Mouse (Mus musculus) hindbrain, embryonic 15.5 days (tissue): ENCODE data around the gene Egf. TPM values are rescaled to one million over a fixed set of nuclear protein-coding genes. Genes with fewer than 3 reads are reported as not detected.

Experiments
- ATAC-seq: fragments of 200-750 bp; cut with Nextera tagmentation; 2 replicates; pipeline ENCODE4 v1.8.0; 2017; ENCODE audit warnings: low read depth, moderate number of reproducible peaks, moderate TSS enrichment; ENCODE audit not compliant: low FRiP score
- H3K27ac ChIP-seq: fragments of 300-500 bp; sonication (generic); replicated peaks from 2 replicates; pipeline ENCODE4 v1.5.1; 2015; ENCODE audit warnings: mild to moderate bottlenecking, inconsistent platforms
- H3K27me3 ChIP-seq: fragments of 300-500 bp; sonication (generic); 2 replicates; pipeline ENCODE4 v1.6.1; 2015; ENCODE audit warnings: control low read depth, inconsistent platforms
- H3K36me3 ChIP-seq: fragments of 300-500 bp; sonication (generic); 2 replicates; pipeline ENCODE4 v1.6.1; 2015; ENCODE audit warnings: control low read depth, inconsistent platforms
- H3K4me1 ChIP-seq: fragments of 300-500 bp; sonication (generic); replicated peaks from 2 replicates; pipeline ENCODE4 v1.6.1; 2015; ENCODE audit warnings: control low read depth, inconsistent platforms
- H3K4me2 ChIP-seq: fragments of 300-500 bp; sonication (generic); 2 replicates; pipeline ENCODE4 v1.6.1; 2015; ENCODE audit warnings: moderate library complexity, mild to moderate bottlenecking, inconsistent platforms
- H3K4me3 ChIP-seq: fragments of 300-500 bp; sonication (generic); 2 replicates; pipeline ENCODE4 v1.5.1; 2015; ENCODE audit warnings: mild to moderate bottlenecking, inconsistent platforms
- H3K9ac ChIP-seq: fragments of 300-500 bp; sonication (generic); 2 replicates; pipeline ENCODE4 v1.6.1; 2015; ENCODE audit warnings: inconsistent platforms
- H3K9me3 ChIP-seq: fragments of 300-500 bp; sonication (generic); 2 replicates; pipeline ENCODE4 v1.6.1; 2016; ENCODE audit warnings: control low read depth, inconsistent platforms
- WGBS: fragments of 180-500 bp; shearing (Covaris S2); methylation state at CpG from one replicate; pipeline ENCODE4 v1.1.7; 2015; 5-methylcytosine and 5-hydroxymethylcytosine counted together
- polyA plus RNA-seq: library from polyadenylated mRNA; unstranded; fragments of >200 nt; fragmentation: Nextera tagmentation; extraction: Ambion mirVana; gene quantifications from 2 replicates; pipeline ENCODE4 v1.2.1, GENCODE M21; 2015

The Egf gene
- polyA plus RNA-seq, 1 experiment from 2014 or later = 2.2 TPM

DNA sequence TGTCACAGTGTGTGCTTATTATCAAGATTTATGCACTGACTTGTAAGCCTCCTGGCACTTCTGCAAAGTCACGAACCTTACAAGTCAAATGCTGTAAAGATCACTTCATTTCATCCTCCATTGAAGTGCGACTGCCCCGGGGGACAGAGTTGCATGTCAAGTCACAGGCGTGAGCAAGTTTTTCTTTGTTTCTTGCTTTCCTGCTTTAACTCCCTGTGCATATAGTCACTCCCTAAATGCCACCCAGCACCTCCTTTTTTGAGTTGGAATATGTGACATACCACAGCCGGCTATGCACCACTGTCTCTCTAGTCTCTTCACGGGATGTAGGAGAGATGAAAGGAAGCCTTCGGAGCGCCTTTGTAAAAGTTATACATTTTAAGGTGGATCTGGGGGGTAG is 56.2 kb downstream of the Egf start:
- Histone ChIP-seq H3K9ac (no peak overlapping the region), H3K27me3 (no peaks in the 10 kb centered on the region), H3K9me3 (no peaks in the 10 kb centered on the region), H3K4me3 (no peak overlapping the region), H3K4me1 (no peaks in the 10 kb centered on the region), H3K4me2 (no peak overlapping the region), H3K36me3 (no peaks in the 10 kb centered on the region), H3K27ac (no peak overlapping the region)
- ATAC-seq = no peak
- WGBS = 79% methylated on average over 8 of the region's 8 CpGs

DNA sequence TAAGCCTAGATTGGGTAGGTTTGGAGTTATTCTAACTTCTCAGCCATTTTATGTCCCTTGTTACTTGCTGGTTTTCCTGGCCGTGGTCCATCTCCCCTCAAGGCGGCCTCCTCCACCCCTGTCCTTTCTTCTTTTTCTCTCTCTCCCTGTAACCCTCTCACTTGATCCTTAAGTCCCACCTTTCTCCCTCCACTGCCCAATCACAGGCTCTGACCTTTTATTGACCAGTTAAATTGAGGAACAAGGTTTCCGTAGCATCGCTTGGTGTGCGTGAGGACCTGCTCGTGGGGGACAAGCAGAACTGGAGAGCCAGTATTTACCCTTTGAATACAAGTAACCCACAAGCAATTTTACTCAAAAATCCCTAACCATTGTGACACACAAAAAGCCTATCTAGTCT is 56.8 kb downstream of the Egf start:
- ATAC-seq = no peak
- 83% methylated on average over 6 of the region's 6 CpGs for WGBS
- no peak overlapping the region for H3K27ac ChIP-seq

DNA sequence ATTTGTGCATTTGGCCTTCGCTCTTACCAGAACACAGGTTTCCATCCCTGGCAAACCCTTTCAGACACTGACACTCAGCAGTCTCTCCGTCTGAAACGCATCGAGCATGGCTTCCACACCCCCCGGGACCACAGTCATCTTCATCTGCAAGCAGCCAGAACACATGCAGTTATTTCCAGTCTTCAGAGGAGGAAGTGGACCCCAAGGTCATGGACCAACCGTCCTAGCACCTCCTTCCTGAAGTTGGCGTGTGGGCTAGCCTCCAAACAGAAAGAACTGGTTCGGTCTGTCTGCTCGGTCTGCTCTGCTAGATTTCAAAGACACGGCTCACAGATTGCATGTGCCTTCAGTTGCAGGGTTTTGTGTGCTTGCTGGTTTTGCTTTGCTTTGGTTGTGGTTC is 57.4 kb downstream of the Egf start:
- no peak overlapping the region for H3K4me3 ChIP-seq
- H3K4me2 ChIP-seq = no peak overlapping the region
- H3K36me3 ChIP-seq = no peaks in the 10 kb centered on the region
- no peaks in the 10 kb centered on the region for H3K27me3 ChIP-seq
- H3K9ac ChIP-seq = no peak overlapping the region
- no peaks in the 10 kb centered on the region for H3K9me3 ChIP-seq
- ATAC-seq = no peak
- no peaks in the 10 kb centered on the region for H3K4me1 ChIP-seq
- H3K27ac ChIP-seq = no peak overlapping the region
- WGBS = 87% methylated on average over 10 of the region's 10 CpGs

More for the DNA sequence above, 56.8 kb downstream of the Egf start:
- Histone ChIP-seq H3K4me2 (no peak overlapping the region), H3K36me3 (no peaks in the 10 kb centered on the region), H3K9me3 (no peaks in the 10 kb centered on the region), H3K4me3 (no peak overlapping the region), H3K27me3 (no peaks in the 10 kb centered on the region), H3K9ac (no peak overlapping the region), H3K4me1 (no peaks in the 10 kb centered on the region)

DNA sequence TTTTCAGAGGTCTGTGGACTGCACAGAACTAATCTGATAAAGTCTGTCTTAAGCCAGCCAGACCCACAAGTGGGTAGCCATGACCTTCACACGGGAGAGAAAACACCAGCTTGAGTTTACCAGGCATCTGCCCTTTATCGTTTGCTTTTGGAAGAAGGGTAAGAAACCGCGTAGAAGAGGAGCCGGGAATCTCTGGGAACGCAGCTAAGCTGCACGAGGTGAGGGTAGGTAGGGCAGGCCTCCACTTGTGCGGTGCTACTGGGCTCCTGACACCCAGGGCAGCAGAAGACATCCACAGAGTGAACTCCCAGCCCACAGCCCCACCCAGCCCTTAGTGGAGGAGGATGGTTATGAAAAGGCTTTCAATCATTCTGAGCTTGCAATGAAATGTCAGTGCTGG is 59.2 kb downstream of the Egf start:
- Histone ChIP-seq H3K4me3 (no peak overlapping the region), H3K4me2 (no peak overlapping the region), H3K36me3 (no peaks in the 10 kb centered on the region), H3K9ac (no peak overlapping the region), H3K9me3 (no peaks in the 10 kb centered on the region), H3K4me1 (no peaks in the 10 kb centered on the region), H3K27me3 (no peaks in the 10 kb centered on the region), H3K27ac (no peak overlapping the region)
- 88% methylated on average over 8 of the region's 8 CpGs for WGBS
- ATAC-seq = no peak

DNA sequence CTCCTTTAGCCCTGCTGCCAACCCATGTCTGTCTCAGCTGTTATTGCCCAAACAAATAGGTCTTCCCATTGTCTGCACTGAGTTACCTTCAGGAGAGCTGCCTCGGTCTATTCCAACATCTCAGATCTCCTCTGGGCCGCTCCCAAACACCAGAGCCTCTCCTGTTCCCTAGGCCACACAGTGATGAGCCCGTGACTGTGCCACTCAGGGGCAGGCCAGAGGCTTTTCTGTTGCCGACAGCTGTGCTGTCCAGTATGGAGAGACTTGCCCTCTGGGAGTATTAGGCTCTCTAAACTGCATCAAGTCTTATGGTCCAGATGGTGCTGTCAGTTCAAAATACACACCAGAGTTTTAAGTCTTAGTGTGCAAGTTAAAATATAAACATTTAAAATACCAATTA is 61.5 kb downstream of the Egf start:
- no peak overlapping the region for H3K4me2 ChIP-seq
- H3K27ac ChIP-seq = no peak overlapping the region
- H3K4me3 ChIP-seq = no peak overlapping the region
- no peaks in the 10 kb centered on the region for H3K9me3 ChIP-seq
- H3K27me3 ChIP-seq = no peaks in the 10 kb centered on the region
- no peaks in the 10 kb centered on the region for H3K4me1 ChIP-seq
- WGBS = 55% methylated on average over 4 of the region's 4 CpGs
- ATAC-seq = no peak
- H3K36me3 ChIP-seq = no peaks in the 10 kb centered on the region
- no peak overlapping the region for H3K9ac ChIP-seq

DNA sequence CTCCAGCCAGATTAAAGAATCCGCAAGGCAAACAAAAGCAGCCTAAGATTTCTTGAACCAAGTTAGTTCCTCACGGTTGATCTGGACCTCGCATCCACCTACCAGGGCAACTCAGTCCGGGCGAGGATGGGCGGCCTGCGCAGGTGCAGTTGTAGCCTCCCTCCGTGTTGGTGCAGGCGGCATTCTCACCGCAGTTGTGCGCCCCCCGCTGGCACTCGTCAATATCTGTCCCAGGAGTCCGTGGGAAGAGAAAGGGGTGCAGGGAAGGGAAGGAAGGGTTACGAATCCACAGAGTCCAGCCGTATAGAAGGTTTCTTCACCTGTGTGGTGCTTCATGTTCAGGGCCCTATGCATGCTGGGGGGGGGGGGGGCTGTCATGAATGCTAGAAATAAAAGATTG is 62.3 kb downstream of the Egf start:
- H3K4me3 ChIP-seq = no peak overlapping the region
- no peak for ATAC-seq
- H3K4me2 ChIP-seq = no peak overlapping the region
- WGBS = 57% methylated on average over 16 of the region's 16 CpGs
- no peak overlapping the region for H3K9ac ChIP-seq
- H3K27ac ChIP-seq = no peak overlapping the region
- H3K27me3 ChIP-seq = no peaks in the 10 kb centered on the region
- no peaks in the 10 kb centered on the region for H3K36me3 ChIP-seq
- no peaks in the 10 kb centered on the region for H3K9me3 ChIP-seq
- H3K4me1 ChIP-seq = no peaks in the 10 kb centered on the region

DNA sequence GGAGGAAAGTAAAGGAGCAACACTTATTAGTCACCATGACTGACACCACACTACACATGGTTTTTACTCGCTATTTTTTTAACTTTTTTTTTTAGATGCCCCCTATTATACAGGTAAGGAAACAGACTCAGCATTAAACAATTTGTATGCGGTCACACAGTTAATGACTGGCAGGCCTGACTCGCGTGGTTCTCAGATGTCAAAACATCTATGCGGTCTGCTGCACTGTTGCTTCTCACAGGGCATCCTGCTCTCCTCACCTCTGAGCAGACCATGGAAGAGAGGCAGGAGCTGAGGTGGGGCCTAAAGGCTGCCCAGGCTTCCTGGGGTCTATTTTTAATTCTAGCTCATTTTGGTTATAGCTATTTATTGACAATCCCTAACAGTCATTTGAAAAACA is 67.7 kb downstream of the Egf start:
- H3K4me3 ChIP-seq = no peak overlapping the region
- H3K4me1 ChIP-seq = no peaks in the 10 kb centered on the region
- no peak overlapping the region for H3K27ac ChIP-seq
- H3K9ac ChIP-seq = no peak overlapping the region
- no peak for ATAC-seq
- 68% methylated on average over 5 of the region's 5 CpGs for WGBS
- H3K9me3 ChIP-seq = no peaks in the 10 kb centered on the region
- H3K27me3 ChIP-seq = no peaks in the 10 kb centered on the region
- H3K36me3 ChIP-seq = no peaks in the 10 kb centered on the region
- no peak overlapping the region for H3K4me2 ChIP-seq

DNA sequence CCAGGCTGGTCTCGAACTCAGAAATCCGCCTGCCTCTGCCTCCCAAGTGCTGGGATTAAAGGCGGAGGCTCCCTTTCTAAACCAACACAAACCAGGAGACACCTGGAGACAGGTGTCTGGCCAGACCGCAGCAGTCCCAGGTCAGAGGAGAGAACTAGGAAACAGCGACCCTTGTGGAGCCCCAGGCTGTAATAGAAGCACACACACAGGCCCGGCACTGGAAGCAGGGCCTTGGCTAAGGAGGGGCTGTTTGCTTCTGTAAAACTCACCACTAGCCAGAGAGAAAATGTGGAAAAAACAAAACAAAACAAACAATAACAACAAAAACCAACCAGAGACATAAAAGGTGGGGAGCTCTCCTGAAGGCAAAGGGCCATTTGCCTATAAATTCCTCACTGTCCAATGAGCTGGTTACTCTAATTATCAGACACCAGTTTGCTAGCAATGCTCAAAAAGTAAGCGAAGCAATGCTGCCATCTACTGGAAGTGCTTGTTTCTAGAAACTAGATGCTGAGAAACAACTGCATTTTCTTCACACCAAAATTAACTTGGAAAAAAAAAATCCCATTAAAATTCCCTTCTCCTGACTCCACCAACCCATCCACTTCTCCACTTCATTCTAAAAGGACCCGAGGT is 68.3 kb downstream of the Egf start:
- H3K9ac ChIP-seq = no peak overlapping the region
- no peak overlapping the region for H3K4me2 ChIP-seq
- ATAC-seq = peak; percentile 79
- no peaks in the 10 kb centered on the region for H3K9me3 ChIP-seq
- H3K4me3 ChIP-seq = no peak overlapping the region
- no peaks in the 10 kb centered on the region for H3K36me3 ChIP-seq
- 59% methylated on average over 8 of the region's 8 CpGs for WGBS
- no peaks in the 10 kb centered on the region for H3K4me1 ChIP-seq
- no peaks in the 10 kb centered on the region for H3K27me3 ChIP-seq
- no peak overlapping the region for H3K27ac ChIP-seq

DNA sequence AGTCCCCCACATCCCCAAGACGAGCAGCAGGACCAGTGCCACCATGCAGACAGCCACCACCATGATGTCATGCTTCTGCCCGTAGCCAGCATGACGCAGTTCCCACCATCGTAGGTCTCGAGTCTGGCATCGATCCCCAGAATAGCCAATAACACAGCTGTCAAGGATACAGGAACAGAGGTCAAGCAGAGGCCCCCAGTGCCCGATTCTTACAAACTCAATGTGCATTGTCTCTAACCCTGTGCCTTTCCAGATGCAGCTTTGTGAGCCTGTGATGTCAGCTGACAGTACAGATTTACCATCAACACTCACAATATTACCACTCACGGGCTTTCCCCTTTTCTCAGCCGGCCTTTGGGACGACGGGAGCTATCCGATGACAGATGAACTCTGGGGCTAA is 68.9 kb downstream of the Egf start:
- no peaks in the 10 kb centered on the region for H3K9me3 ChIP-seq
- no peaks in the 10 kb centered on the region for H3K27me3 ChIP-seq
- H3K9ac ChIP-seq = no peak overlapping the region
- H3K4me1 ChIP-seq = no peaks in the 10 kb centered on the region
- 79% methylated on average over 12 of the region's 12 CpGs for WGBS
- no peak overlapping the region for H3K4me2 ChIP-seq
- no peak overlapping the region for H3K4me3 ChIP-seq
- H3K27ac ChIP-seq = no peak overlapping the region
- ATAC-seq = no peak
- H3K36me3 ChIP-seq = 0 out of 2 replicates have a peak, but pooled peaks cover 2% of the 10 kb centered on the region

DNA sequence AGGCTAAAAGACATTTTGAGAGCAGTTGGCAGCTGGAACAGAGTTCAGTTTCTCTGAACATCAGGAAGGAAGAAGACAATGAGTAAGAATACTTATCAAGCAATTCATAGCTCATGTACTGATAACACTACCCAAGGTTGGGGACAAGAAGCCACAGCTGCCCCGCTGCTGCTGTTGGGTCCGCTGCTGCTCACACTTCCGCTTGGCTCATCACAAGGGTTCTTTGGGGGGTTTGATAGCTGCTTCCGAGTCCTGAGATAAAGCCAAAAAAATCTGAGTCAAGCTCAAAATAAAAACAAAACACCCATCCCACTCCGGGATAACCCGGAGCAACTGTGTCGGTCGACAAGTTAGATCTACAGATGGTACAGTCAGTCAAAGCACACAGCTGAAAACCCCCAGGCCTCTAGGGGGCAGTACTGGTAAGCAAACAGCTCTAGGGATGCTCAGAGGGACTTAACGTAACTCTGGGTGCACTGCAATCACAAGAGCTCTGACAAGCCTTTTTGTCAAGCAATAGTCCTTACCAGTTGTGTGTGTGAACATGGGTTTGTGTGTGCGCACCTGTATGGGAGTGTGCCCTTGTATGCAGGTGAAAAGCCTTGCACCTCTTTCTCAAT is 71.9 kb downstream of the Egf start:
- WGBS = 92% methylated on average over 10 of the region's 10 CpGs
- H3K9me3 ChIP-seq = no peaks in the 10 kb centered on the region
- H3K27me3 ChIP-seq = no peaks in the 10 kb centered on the region
- no peak for ATAC-seq
- no peak overlapping the region for H3K4me2 ChIP-seq
- H3K9ac ChIP-seq = no peak overlapping the region
- H3K4me3 ChIP-seq = no peak overlapping the region
- no peak overlapping the region for H3K27ac ChIP-seq
- H3K36me3 ChIP-seq = 0 out of 2 replicates have a peak, but pooled peaks cover 3% of the 10 kb centered on the region
- no peaks in the 10 kb centered on the region for H3K4me1 ChIP-seq

DNA sequence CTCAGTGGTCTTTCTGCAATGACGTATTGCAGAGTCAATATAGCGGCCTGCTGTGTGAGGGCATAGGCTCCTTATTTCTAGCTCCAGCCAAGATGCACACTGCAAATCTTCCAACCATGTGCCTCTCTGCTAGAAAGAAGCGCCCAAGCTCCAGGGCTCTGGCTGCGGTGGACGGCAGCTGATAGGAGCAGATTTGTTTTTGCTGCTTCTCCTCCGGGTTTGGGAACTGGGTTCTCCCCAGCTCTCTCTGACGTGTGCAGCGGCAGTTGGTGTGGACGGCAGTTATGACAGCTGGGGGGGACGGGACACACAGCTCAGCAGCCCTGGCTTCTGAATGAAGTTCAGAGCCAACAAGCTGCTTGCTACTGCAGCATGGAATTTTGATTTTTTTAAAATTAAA is 72.7 kb downstream of the Egf start:
- no peaks in the 10 kb centered on the region for H3K27me3 ChIP-seq
- ATAC-seq = no peak

DNA sequence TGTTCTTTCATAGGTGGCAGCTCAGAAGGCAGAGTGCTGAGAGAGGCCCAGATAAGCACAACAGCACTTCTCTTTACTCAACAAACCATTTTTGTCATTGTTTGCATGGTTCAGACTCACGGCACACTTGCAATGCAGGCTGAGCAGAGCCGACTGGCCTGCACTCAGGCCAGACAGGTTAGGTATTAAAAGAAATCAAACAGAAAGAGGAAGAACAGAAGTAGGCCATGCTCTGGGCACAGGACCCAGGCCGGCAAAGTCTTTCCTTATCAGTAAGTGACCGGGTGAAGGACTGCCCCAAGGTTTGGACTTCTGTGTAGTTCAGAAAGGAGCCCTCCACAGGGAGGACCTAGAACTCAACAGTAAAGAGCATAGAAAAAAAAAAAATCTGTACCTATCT is 73.3 kb downstream of the Egf start:
- 95% methylated on average over 4 of the region's 4 CpGs for WGBS
- H3K4me1 ChIP-seq = no peaks in the 10 kb centered on the region
- no peaks in the 10 kb centered on the region for H3K9me3 ChIP-seq
- ATAC-seq = no peak
- no peak overlapping the region for H3K27ac ChIP-seq
- no peak overlapping the region for H3K4me3 ChIP-seq
- no peak overlapping the region for H3K9ac ChIP-seq
- H3K4me2 ChIP-seq = no peak overlapping the region
- no peaks in the 10 kb centered on the region for H3K27me3 ChIP-seq
- 0 out of 2 replicates have a peak, but pooled peaks cover 3% of the 10 kb centered on the region for H3K36me3 ChIP-seq

More for the DNA sequence above, 72.7 kb downstream of the Egf start:
- Histone ChIP-seq H3K4me3 (no peak overlapping the region), H3K9ac (no peak overlapping the region), H3K36me3 (0 out of 2 replicates have a peak, but pooled peaks cover 3% of the 10 kb centered on the region), H3K4me1 (no peaks in the 10 kb centered on the region), H3K27ac (no peak overlapping the region), H3K4me2 (no peak overlapping the region), H3K9me3 (no peaks in the 10 kb centered on the region)
- WGBS = 83% methylated on average over 10 of the region's 10 CpGs

DNA sequence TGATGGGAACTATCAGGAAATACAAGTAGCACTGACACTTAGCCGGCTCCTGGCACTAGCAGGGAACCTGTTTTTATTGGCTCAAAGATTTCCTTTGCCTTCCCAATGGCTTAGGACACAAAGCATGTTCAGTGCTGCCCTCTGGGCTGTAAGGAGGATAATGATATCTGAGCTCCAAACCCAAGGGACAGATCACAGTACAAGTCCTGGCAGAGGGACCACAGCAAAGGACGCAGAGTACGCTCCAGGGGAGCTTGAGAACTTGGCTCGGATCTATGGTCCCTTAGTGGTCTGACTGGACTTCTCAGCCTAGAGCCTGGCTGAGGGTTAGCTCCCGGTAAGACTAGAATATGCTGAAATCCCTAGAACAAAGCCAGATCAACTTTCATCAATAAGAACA is 74.9 kb downstream of the Egf start:
- H3K36me3 ChIP-seq = 0 out of 2 replicates have a peak, but pooled peaks cover 3% of the 10 kb centered on the region
- H3K4me3 ChIP-seq = no peak overlapping the region
- no peak overlapping the region for H3K9ac ChIP-seq
- no peaks in the 10 kb centered on the region for H3K27me3 ChIP-seq
- ATAC-seq = 0 out of 2 replicates have a peak, but pooled peaks have one; percentile 51
- WGBS = 53% methylated on average over 5 of the region's 5 CpGs
- no peaks in the 10 kb centered on the region for H3K9me3 ChIP-seq
- H3K4me2 ChIP-seq = no peak overlapping the region
- H3K4me1 ChIP-seq = no peaks in the 10 kb centered on the region
- no peak overlapping the region for H3K27ac ChIP-seq
